Mouse (Mus musculus) myocyte (in vitro differentiated cells): ENCODE data around the gene Socs7.

Experiments
- E2F4 ChIP-seq: IDR thresholded peaks from one replicate; pipeline ENCODE4 v1.6.1; 2011; ENCODE audit warnings: mild to moderate bottlenecking, control low read depth, moderate library complexity; ENCODE audit not compliant: insufficient read depth
- MAX ChIP-seq: IDR thresholded peaks from one replicate; pipeline ENCODE4 v1.6.1; 2011; ENCODE audit warnings: low read depth, mild to moderate bottlenecking, control low read depth
- MYOD1 ChIP-seq, 3 experiments: IDR thresholded peaks; one replicate each; pipeline ENCODE4 v1.6.1; 2011; ENCODE audit warnings: control low read depth in 2 of 3, low read depth in 2 of 3, mild to moderate bottlenecking in 2 of 3, moderate library complexity in 1 of 3; ENCODE audit not compliant: insufficient read length in 2 of 3, control insufficient read depth in 1 of 3
- MYOG ChIP-seq, 3 experiments: IDR thresholded peaks; one replicate each; pipeline ENCODE4 v1.6.1; 2011; ENCODE audit warnings: control low read depth in 2 of 3, low read depth in 2 of 3, mild to moderate bottlenecking in 2 of 3; ENCODE audit not compliant: insufficient read length in 2 of 3, control insufficient read depth in 1 of 3, insufficient read depth in 1 of 3
- POLR2A ChIP-seq: IDR thresholded peaks from one replicate; pipeline ENCODE4 v1.6.1; 2011; ENCODE audit warnings: low read depth, mild to moderate bottlenecking, control low read depth, moderate library complexity; ENCODE audit not compliant: insufficient read length
- POLR2AphosphoS2 ChIP-seq: IDR thresholded peaks from one replicate; pipeline ENCODE4 v1.6.1; 2011; ENCODE audit warnings: low read depth, control low read depth; ENCODE audit not compliant: insufficient read length

DNA sequence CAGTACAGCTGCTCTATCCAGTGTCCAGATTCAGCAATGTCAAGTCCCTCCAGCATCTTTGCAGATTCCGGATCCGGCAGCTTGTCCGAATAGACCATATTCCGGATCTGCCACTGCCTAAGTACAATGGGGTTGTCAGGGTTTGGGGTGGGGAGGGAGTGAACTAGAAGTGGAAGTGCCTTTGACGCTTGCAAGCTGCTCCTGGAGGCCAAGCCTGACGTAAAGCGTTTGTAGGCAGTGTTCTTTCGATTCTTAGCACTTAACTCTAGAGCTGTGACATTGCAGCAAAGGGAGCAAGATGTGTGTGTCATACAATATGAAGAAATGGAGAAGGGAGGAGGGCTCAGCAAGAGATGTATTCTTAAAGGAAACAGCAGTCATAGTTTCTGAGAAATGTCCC is 26.8 kb downstream of the Socs7 start:
- TF ChIP-seq POLR2A (no peak), MYOG (IDR thresholded peaks at IDR 0.05; ENCODE audit: control insufficient read depth in 1 of 3, insufficient read depth in 1 of 3, insufficient read length in 2 of 3, low read depth in 2 of 3) (no peak), E2F4 (no peak), POLR2AphosphoS2 (no peak), MYOD1 (IDR thresholded peaks at IDR 0.05; ENCODE audit: control insufficient read depth in 1 of 3, insufficient read length in 2 of 3, low read depth in 2 of 3) (no peak), MAX (no peak)
